Mouse (Mus musculus): ENCODE results near the gene Sulf2. TPM values are rescaled to one million over a fixed set of nuclear protein-coding genes. Genes with fewer than 3 reads are reported as not detected.

The Sulf2 gene
- polyA plus RNA-seq, 1 experiment from 2014 or later, result 1.9 TPM

GRCm38 (mm10) chr2:166147930-166148651, 7.4 kb downstream of the Sulf2 start:
- H3K36me3 ChIP-seq (replicated peaks), result no peaks in the 10 kb centered on the region
- no peak for ATAC-seq (ENCODE audit: insufficient read depth)
- H3K9ac ChIP-seq, result no peak overlapping the region
- H3K9me3 ChIP-seq (replicated peaks), result no peaks in the 10 kb centered on the region
- no peak overlapping the region for H3K4me3 ChIP-seq (replicated peaks)
- 56% methylated on average over 10 of the region's 10 CpGs for WGBS (ENCODE audit: insufficient replicate concordance)
- H3K27ac ChIP-seq (replicated peaks), result no peak overlapping the region
- no peaks in the 10 kb centered on the region for H3K4me1 ChIP-seq (replicated peaks)
- peaks cover 20% of the 10 kb centered on the region for H3K27me3 ChIP-seq
- no peak overlapping the region for H3K4me2 ChIP-seq

- ATAC-seq (ENCODE audit: insufficient read depth), result no peak
- H3K27me3 ChIP-seq, result peaks cover 3% of the 10 kb centered on the region; the same call in 1 of the 2 replicates
- no peaks in the 10 kb centered on the region for H3K4me1 ChIP-seq (replicated peaks)
- H3K9me3 ChIP-seq (replicated peaks), result no peaks in the 10 kb centered on the region
- H3K9ac ChIP-seq, result no peak overlapping the region
- H3K4me3 ChIP-seq (replicated peaks), result no peak overlapping the region
- H3K27ac ChIP-seq (replicated peaks), result no peak overlapping the region
- 56% methylated on average over 7 of the region's 7 CpGs for WGBS (ENCODE audit: insufficient replicate concordance)
- no peaks in the 10 kb centered on the region for H3K36me3 ChIP-seq (replicated peaks)
- no peak overlapping the region for H3K4me2 ChIP-seq
Measured at GRCm38 (mm10) chr2:166146446-166146845, 9.0 kb downstream of the Sulf2 start.

GRCm38 (mm10) chr2:166145031-166145430, 10.4 kb downstream of the Sulf2 start:
- Histone ChIP-seq H3K4me2 (no peak overlapping the region), H3K36me3 (replicated peaks) (no peaks in the 10 kb centered on the region), H3K27me3 (peaks cover 3% of the 10 kb centered on the region; the same call in 1 of the 2 replicates), H3K4me3 (replicated peaks) (no peak overlapping the region), H3K9ac (no peak overlapping the region), H3K9me3 (replicated peaks) (no peaks in the 10 kb centered on the region), H3K27ac (replicated peaks) (no peak overlapping the region), H3K4me1 (replicated peaks) (no peaks in the 10 kb centered on the region)
- 79% methylated on average over 8 of the region's 8 CpGs for WGBS (ENCODE audit: insufficient replicate concordance)
- ATAC-seq (ENCODE audit: insufficient read depth), result no peak

GRCm38 (mm10) chr2:166143871-166144270, 11.6 kb downstream of the Sulf2 start:
- Histone ChIP-seq H3K36me3 (replicated peaks) (no peaks in the 10 kb centered on the region), H3K27me3 (peaks cover 2% of the 10 kb centered on the region; the same call in 1 of the 2 replicates), H3K9ac (no peak overlapping the region), H3K27ac (replicated peaks) (no peak overlapping the region), H3K4me3 (replicated peaks) (no peak overlapping the region), H3K4me1 (replicated peaks) (no peaks in the 10 kb centered on the region), H3K4me2 (no peak overlapping the region), H3K9me3 (replicated peaks) (no peaks in the 10 kb centered on the region)
- WGBS (ENCODE audit: insufficient replicate concordance), result 65% methylated on average over 5 of the region's 5 CpGs
- ATAC-seq (ENCODE audit: insufficient read depth), result no peak

- 55% methylated on average over 19 of the region's 19 CpGs for WGBS (ENCODE audit: insufficient replicate concordance)
- H3K27me3 ChIP-seq, result no peaks in the 10 kb centered on the region
- no peak overlapping the region for H3K4me3 ChIP-seq (replicated peaks)
- H3K36me3 ChIP-seq (replicated peaks), result no peaks in the 10 kb centered on the region
- no peak overlapping the region for H3K4me2 ChIP-seq
- H3K4me1 ChIP-seq (replicated peaks), result no peaks in the 10 kb centered on the region
- ATAC-seq (ENCODE audit: insufficient read depth), result no peak
- H3K27ac ChIP-seq (replicated peaks), result no peak overlapping the region
- no peak overlapping the region for H3K9ac ChIP-seq
- H3K9me3 ChIP-seq (replicated peaks), result no peaks in the 10 kb centered on the region
Measured at GRCm38 (mm10) chr2:166142561-166143112, 12.8 kb downstream of the Sulf2 start.

GRCm38 (mm10) chr2:166141910-166142309, 13.6 kb downstream of the Sulf2 start:
- H3K27ac ChIP-seq (replicated peaks), result no peak overlapping the region
- no peak for ATAC-seq (ENCODE audit: insufficient read depth)
- H3K36me3 ChIP-seq (replicated peaks), result no peaks in the 10 kb centered on the region
- H3K9me3 ChIP-seq (replicated peaks), result no peaks in the 10 kb centered on the region
- H3K4me3 ChIP-seq (replicated peaks), result no peak overlapping the region
- no peaks in the 10 kb centered on the region for H3K27me3 ChIP-seq
- no peaks in the 10 kb centered on the region for H3K4me1 ChIP-seq (replicated peaks)
- no peak overlapping the region for H3K4me2 ChIP-seq
- WGBS (ENCODE audit: insufficient replicate concordance), result 21% methylated on average over 1 of the region's 1 CpGs
- H3K9ac ChIP-seq, result no peak overlapping the region

GRCm38 (mm10) chr2:166141039-166141438, 14.4 kb downstream of the Sulf2 start:
- no peak overlapping the region for H3K9ac ChIP-seq
- no peak overlapping the region for H3K27ac ChIP-seq (replicated peaks)
- ATAC-seq (ENCODE audit: insufficient read depth), result no peak
- 61% methylated on average over 6 of the region's 6 CpGs for WGBS (ENCODE audit: insufficient replicate concordance)
- H3K9me3 ChIP-seq (replicated peaks), result no peaks in the 10 kb centered on the region
- H3K36me3 ChIP-seq (replicated peaks), result no peaks in the 10 kb centered on the region
- no peak overlapping the region for H3K4me2 ChIP-seq
- H3K27me3 ChIP-seq, result no peaks in the 10 kb centered on the region
- no peaks in the 10 kb centered on the region for H3K4me1 ChIP-seq (replicated peaks)
- no peak overlapping the region for H3K4me3 ChIP-seq (replicated peaks)

GRCm38 (mm10) chr2:166140427-166140826, 15.0 kb downstream of the Sulf2 start:
- Histone ChIP-seq H3K4me1 (replicated peaks) (no peaks in the 10 kb centered on the region), H3K9me3 (replicated peaks) (no peaks in the 10 kb centered on the region)
- ATAC-seq (ENCODE audit: insufficient read depth), result no peak

GRCm38 (mm10) chr2:166138308-166138707, 17.2 kb downstream of the Sulf2 start:
- no peak for ATAC-seq (ENCODE audit: insufficient read depth)
- Histone ChIP-seq H3K27me3 (no peaks in the 10 kb centered on the region), H3K9ac (no peak overlapping the region), H3K9me3 (replicated peaks) (no peaks in the 10 kb centered on the region), H3K4me1 (replicated peaks) (no peaks in the 10 kb centered on the region), H3K27ac (replicated peaks) (no peak overlapping the region), H3K4me2 (no peak overlapping the region), H3K4me3 (replicated peaks) (no peak overlapping the region), H3K36me3 (replicated peaks) (no peaks in the 10 kb centered on the region)
- WGBS (ENCODE audit: insufficient replicate concordance), result 64% methylated on average over 1 of the region's 1 CpGs

More at GRCm38 (mm10) chr2:166140427-166140826, 15.0 kb downstream of the Sulf2 start:
- no peak overlapping the region for H3K27ac ChIP-seq (replicated peaks)
- 60% methylated on average over 9 of the region's 9 CpGs for WGBS (ENCODE audit: insufficient replicate concordance)
- H3K4me2 ChIP-seq, result no peak overlapping the region
- H3K36me3 ChIP-seq (replicated peaks), result no peaks in the 10 kb centered on the region
- no peak overlapping the region for H3K4me3 ChIP-seq (replicated peaks)
- no peak overlapping the region for H3K9ac ChIP-seq
- no peaks in the 10 kb centered on the region for H3K27me3 ChIP-seq

GRCm38 (mm10) chr2:166137467-166137866, 18.0 kb downstream of the Sulf2 start:
- Histone ChIP-seq H3K27ac (replicated peaks) (no peak overlapping the region), H3K9ac (no peak overlapping the region), H3K27me3 (no peaks in the 10 kb centered on the region), H3K4me1 (replicated peaks) (no peaks in the 10 kb centered on the region), H3K36me3 (replicated peaks) (no peaks in the 10 kb centered on the region), H3K9me3 (replicated peaks) (no peaks in the 10 kb centered on the region), H3K4me3 (replicated peaks) (no peak overlapping the region), H3K4me2 (no peak overlapping the region)
- 60% methylated on average over 4 of the region's 4 CpGs for WGBS (ENCODE audit: insufficient replicate concordance)
- ATAC-seq (ENCODE audit: insufficient read depth), result no peak

GRCm38 (mm10) chr2:166135711-166136485, 19.6 kb downstream of the Sulf2 start:
- no peaks in the 10 kb centered on the region for H3K36me3 ChIP-seq (replicated peaks)
- H3K4me2 ChIP-seq, result no peak overlapping the region
- H3K4me3 ChIP-seq (replicated peaks), result no peak overlapping the region
- H3K27ac ChIP-seq (replicated peaks), result no peak overlapping the region
- 48% methylated on average over 16 of the region's 16 CpGs for WGBS (ENCODE audit: insufficient replicate concordance)
- H3K4me1 ChIP-seq (replicated peaks), result no peaks in the 10 kb centered on the region
- no peak for ATAC-seq (ENCODE audit: insufficient read depth)
- no peaks in the 10 kb centered on the region for H3K9me3 ChIP-seq (replicated peaks)
- no peak overlapping the region for H3K9ac ChIP-seq
- no peaks in the 10 kb centered on the region for H3K27me3 ChIP-seq

Measured in liver, embryonic 15.5 days (tissue).